Mouse (Mus musculus): ENCODE results near the gene Slc38a9. TPM values are rescaled to one million over a fixed set of nuclear protein-coding genes. Genes with fewer than 3 reads are reported as not detected.

The Slc38a9 gene
- 10 to 100 TPM; 70.7 to 70.9 TPM for total RNA-seq (2023)

GRCm38 (mm10) chr13:112660574-112661381, at the start of gene Slc38a9:
Gene Slc38a9, plus strand, starts transcription at chr13:112660751.

DNA sequence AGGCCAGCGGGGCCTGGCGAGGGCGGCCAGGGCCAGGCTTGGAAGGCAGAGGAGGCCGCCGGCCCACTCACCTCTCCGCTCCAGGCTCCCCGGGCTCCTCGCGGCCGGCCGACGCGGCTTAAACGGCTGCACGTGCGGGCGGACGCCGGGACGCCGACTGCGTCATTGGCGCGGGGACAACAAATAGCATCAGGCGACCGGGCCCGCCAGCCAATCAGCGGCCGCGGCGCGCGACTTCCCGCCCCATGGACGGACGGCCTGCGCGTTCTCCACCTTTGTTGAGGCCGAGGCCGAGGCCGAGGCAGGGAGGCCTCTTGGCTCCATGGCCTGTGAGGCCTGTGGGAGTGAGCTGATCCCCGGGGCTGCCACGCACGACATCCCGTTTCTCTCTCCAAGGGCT, 8.3 kb upstream of the Slc38a9 start, which contains the start of gene Ddx4:
Ddx4 (minus strand) TSS at position 271 of the 400 bp plus-strand sequence.

Other genes starting within 250 kb of the Slc38a9 start
- 100 to 1,000 TPM; 102 to 128 TPM for gene Il6st, start 196.7 kb upstream of the Slc38a9 start, total RNA-seq (2023)
- gene Il31ra, start 66.4 kb upstream of the Slc38a9 start, total RNA-seq (2023): 1 to 10 TPM; 6.6 to 8.0 TPM
- gene Ddx4, start 8.3 kb upstream of the Slc38a9 start, total RNA-seq (2023): not detected
- 1 to 10 TPM; 9.4 TPM for gene Plpp1, start 140.0 kb downstream of the Slc38a9 start, total RNA-seq (2023)